Mouse (Mus musculus): ENCODE results near the gene Nxf1. TPM values are rescaled to one million over a fixed set of nuclear protein-coding genes. Genes with fewer than 3 reads are reported as not detected.

Gene Nxf1
- total RNA-seq, 2 experiments from 2014 or later, result 76.5 to 367 TPM

DNA sequence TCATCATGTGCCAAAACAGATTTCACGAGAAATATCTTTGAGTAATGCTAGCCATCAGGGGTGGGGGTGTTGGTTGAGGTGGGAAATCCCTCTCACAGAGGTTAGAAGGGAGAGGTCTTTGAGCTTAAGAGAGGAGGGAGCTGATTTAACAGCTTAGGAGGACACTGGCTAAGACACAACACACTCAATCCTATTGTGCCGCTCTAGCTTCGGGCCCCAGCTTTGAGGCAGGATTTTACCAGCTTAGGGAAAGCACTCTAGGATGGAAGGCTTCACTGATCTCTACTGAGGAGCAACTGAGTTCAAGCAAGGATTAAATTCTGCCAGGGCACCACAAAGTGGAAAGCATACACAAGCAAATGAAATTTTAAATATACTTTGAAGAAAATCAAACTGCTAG, 60.1 kb downstream of the Nxf1 start:
- no peak for ATAC-seq (replicated peaks; ENCODE audit: poor library complexity)

DNA sequence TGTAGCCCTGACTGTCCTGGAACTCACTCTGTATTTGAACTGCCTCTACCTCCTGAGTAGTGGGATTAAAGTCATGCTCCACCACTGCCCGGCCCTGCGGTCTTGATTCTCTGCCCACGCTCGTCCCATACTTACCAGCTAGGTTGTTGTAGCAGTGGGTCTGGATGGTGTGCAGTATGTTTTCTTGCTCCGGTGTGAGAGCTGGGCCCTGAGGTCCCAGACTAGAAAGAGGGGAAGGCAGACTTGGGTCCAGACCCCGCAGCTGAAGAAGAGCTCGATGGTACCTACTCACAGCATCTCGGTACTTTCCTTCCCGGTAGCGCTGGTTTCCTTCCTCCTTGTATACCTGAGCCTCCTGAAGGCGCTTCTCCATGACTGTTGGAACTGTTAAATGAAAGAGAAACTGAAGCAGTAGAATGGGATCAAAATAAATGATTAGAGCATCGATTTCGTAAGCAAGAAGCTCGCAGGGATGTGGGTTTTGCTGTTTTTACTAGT, 61.5 kb downstream of the Nxf1 start:
- ATAC-seq (replicated peaks; ENCODE audit: poor library complexity), result no peak

DNA sequence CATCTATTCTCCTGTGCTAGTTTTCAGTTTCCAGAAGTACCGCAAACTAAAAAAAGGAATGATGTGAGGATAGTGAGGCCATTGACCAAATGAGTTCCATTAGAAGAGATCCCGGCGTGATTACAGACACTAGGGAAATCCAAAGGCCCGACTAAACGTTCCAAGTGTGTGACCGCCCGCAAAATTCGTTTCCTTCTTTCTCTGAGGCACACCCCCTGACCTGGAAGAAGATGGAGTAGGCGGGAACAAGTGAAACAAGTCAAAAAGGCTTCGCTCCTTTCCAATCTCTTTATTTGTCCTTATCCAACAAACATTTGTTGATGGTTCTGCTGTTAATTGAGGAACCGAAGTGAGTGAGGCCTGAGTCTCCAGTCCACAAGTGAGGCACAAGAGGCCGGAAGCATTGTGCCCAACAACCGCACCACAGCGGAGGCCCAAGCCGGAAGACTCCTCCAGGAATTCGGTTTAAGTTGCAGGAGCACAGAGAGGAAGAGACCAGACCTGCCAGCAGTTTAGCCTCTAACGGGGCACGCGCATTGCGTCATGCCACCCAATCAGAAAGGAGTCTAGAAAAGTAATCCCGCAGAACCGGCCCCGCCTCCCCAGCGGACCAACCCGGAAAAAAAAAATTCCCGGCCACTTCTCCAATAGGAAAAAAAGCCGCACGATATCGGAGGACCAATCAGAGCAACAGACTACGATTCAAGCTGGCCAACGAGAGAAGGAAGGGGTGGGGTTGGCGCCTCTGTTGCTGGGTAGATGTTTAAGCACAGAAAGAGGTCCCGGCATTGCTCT, 62.1 kb downstream of the Nxf1 start, which contains the start of gene Ttc9c:
Gene Ttc9c (minus strand): TSS at position 533 of the 795 bp plus-strand sequence.
- peak; percentile 75 for ATAC-seq (replicated peaks; ENCODE audit: poor library complexity)

DNA sequence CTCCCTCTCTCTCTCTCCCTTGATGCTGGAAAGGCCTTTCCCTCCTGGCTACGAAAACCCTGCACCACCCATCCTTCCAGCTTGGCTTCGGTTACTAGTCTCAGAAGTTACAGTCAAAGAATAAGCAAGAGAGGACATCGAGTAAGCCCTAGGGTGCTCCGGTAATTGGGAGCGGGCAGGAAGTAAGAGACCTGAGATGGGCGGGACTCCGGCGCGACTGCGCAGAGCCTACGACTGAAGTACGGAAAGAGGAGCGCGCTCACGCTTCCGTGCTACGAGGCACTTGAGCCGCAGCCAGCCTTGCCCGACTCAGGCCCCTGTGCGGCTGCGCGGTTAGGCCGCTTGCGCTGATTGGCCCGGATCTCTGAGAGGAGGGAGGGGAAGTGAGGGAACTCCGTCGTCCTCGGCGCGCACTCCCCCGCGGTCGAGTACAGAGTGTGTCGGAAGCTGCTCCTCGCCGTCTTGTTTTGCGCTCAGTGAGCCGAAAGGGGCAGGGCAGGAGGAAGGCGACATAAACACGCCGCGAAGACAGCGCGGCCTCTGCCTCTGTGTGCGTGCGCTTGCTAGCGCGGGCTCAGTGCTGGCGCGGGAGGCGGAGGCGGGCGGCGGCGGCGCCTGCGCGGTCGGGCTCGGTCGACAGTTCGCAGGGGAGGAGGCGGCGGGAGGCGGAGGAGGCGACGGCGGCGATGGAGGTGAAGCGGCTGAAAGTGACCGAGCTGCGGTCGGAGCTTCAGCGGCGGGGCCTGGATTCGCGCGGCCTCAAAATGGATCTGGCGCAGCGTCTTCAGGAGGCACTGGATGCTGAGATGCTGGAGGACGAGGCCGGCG, 62.9 kb downstream of the Nxf1 start, which contains the start of gene Hnrnpul2:
Gene Hnrnpul2 (plus strand): TSS at position 415 of the 828 bp plus-strand sequence.
- peak; percentile 81 for ATAC-seq (replicated peaks; ENCODE audit: poor library complexity)

Other genes with a start within 250 kb of the Nxf1 start
Only the 30 nearest of the 33 such genes appear.
- gene Slc22a8, start 165.8 kb upstream of the Nxf1 start, total RNA-seq (2015), result not detected in 2 replicates
- not detected in 2 replicates for gene Slc22a8, start 165.8 kb upstream of the Nxf1 start, total RNA-seq (2017)
- not detected in 2 replicates for gene Slc22a6, start 139.0 kb upstream of the Nxf1 start, total RNA-seq (2015)
- gene Slc22a6, start 139.0 kb upstream of the Nxf1 start, total RNA-seq (2017), result not detected in 2 replicates
- 0.02 TPM in 1 of 2 replicates, not detected in the other for gene Chrm1, start 93.3 kb upstream of the Nxf1 start, total RNA-seq (2015)
- not detected in 2 replicates for gene Chrm1, start 93.3 kb upstream of the Nxf1 start, total RNA-seq (2017)
- 69.3 and 73.0 TPM in 2 replicates for gene Slc3a2, start 33.7 kb upstream of the Nxf1 start, total RNA-seq (2015)
- 84.0 and 87.7 TPM in 2 replicates for gene Slc3a2, start 33.7 kb upstream of the Nxf1 start, total RNA-seq (2017)
- 111 and 112 TPM in 2 replicates for gene Wdr74, start 21.2 kb upstream of the Nxf1 start, total RNA-seq (2015)
- gene Wdr74, start 21.2 kb upstream of the Nxf1 start, total RNA-seq (2017), result 102 TPM in 2 replicates
- gene 1700092M07Rik, start 16.4 kb upstream of the Nxf1 start, total RNA-seq (2015), result 1.2 and 4.4 TPM in 2 replicates
- gene 1700092M07Rik, start 16.4 kb upstream of the Nxf1 start, total RNA-seq (2017), result not detected in 2 replicates
- gene Stx5a, start 15.7 kb upstream of the Nxf1 start, total RNA-seq (2015), result 32.5 and 45.3 TPM in 2 replicates
- gene Stx5a, start 15.7 kb upstream of the Nxf1 start, total RNA-seq (2017), result 54.1 and 54.8 TPM in 2 replicates
- 64.4 and 69.2 TPM in 2 replicates for gene Tmem223, start 13.9 kb downstream of the Nxf1 start, total RNA-seq (2015)
- gene Tmem223, start 13.9 kb downstream of the Nxf1 start, total RNA-seq (2017), result 36.2 and 37.0 TPM in 2 replicates
- 109 and 124 TPM in 2 replicates for gene Tmem179b, start 17.4 kb downstream of the Nxf1 start, total RNA-seq (2015)
- gene Tmem179b, start 17.4 kb downstream of the Nxf1 start, total RNA-seq (2017), result 73.9 and 87.1 TPM in 2 replicates
- gene Taf6l, start 29.3 kb downstream of the Nxf1 start, total RNA-seq (2015), result 5.8 and 6.4 TPM in 2 replicates
- gene Taf6l, start 29.3 kb downstream of the Nxf1 start, total RNA-seq (2017), result 9.7 and 12.8 TPM in 2 replicates
- gene Polr2g, start 41.5 kb downstream of the Nxf1 start, total RNA-seq (2015), result 142 and 164 TPM in 2 replicates
- gene Polr2g, start 41.5 kb downstream of the Nxf1 start, total RNA-seq (2017), result 68.1 and 83.9 TPM in 2 replicates
- 1.8 and 2.8 TPM in 2 replicates for gene Zbtb3, start 45.5 kb downstream of the Nxf1 start, total RNA-seq (2015)
- gene Zbtb3, start 45.5 kb downstream of the Nxf1 start, total RNA-seq (2017), result 2.1 and 2.4 TPM in 2 replicates
- 29.0 and 31.0 TPM in 2 replicates for gene Ttc9c, start 62.3 kb downstream of the Nxf1 start, total RNA-seq (2015)
- gene Ttc9c, start 62.3 kb downstream of the Nxf1 start, total RNA-seq (2017), result 65.6 and 73.3 TPM in 2 replicates
- gene Hnrnpul2, start 62.9 kb downstream of the Nxf1 start, total RNA-seq (2015), result 56.7 and 59.5 TPM in 2 replicates
- gene Hnrnpul2, start 62.9 kb downstream of the Nxf1 start, total RNA-seq (2017), result 64.7 and 77.8 TPM in 2 replicates
- gene AC129217.1, start 72.7 kb downstream of the Nxf1 start, total RNA-seq (2015), result 0.76 TPM in 1 of 2 replicates, not detected in the other
- gene AC129217.1, start 72.7 kb downstream of the Nxf1 start, total RNA-seq (2017), result not detected in 2 replicates
- 58.3 and 63.4 TPM in 2 replicates for gene Bscl2, start 80.4 kb downstream of the Nxf1 start, total RNA-seq (2015)
- 28.8 and 31.6 TPM in 2 replicates for gene Bscl2, start 80.4 kb downstream of the Nxf1 start, total RNA-seq (2017)
- gene Gng3, start 82.1 kb downstream of the Nxf1 start, total RNA-seq (2015), result 0.07 and 0.22 TPM in 2 replicates
- gene Gng3, start 82.1 kb downstream of the Nxf1 start, total RNA-seq (2017), result not detected in 2 replicates
- not detected in 2 replicates for gene Lrrn4cl, start 93.7 kb downstream of the Nxf1 start, total RNA-seq (2015)
- 0.88 TPM in 1 of 2 replicates, not detected in the other for gene Lrrn4cl, start 93.7 kb downstream of the Nxf1 start, total RNA-seq (2017)
- 60.6 and 77.0 TPM in 2 replicates for gene Ubxn1, start 114.4 kb downstream of the Nxf1 start, total RNA-seq (2015)
- 159 and 168 TPM in 2 replicates for gene Ubxn1, start 114.4 kb downstream of the Nxf1 start, total RNA-seq (2017)
- 44.4 and 46.0 TPM in 2 replicates for gene Uqcc3, start 123.8 kb downstream of the Nxf1 start, total RNA-seq (2015)
- 93.0 and 118 TPM in 2 replicates for gene Uqcc3, start 123.8 kb downstream of the Nxf1 start, total RNA-seq (2017)
- 53.0 and 75.7 TPM in 2 replicates for gene Lbhd1, start 126.7 kb downstream of the Nxf1 start, total RNA-seq (2015)
- gene Lbhd1, start 126.7 kb downstream of the Nxf1 start, total RNA-seq (2017), result 7.5 and 14.3 TPM in 2 replicates
- gene Gm49403, start 126.9 kb downstream of the Nxf1 start, total RNA-seq (2015), result not detected in 2 replicates
- gene Gm49403, start 126.9 kb downstream of the Nxf1 start, total RNA-seq (2017), result not detected in 2 replicates
- 51.4 and 70.0 TPM in 2 replicates for gene 1810009A15Rik, start 131.8 kb downstream of the Nxf1 start, total RNA-seq (2015)
- gene 1810009A15Rik, start 131.8 kb downstream of the Nxf1 start, total RNA-seq (2017), result 74.3 and 91.0 TPM in 2 replicates
- 1.5 and 2.5 TPM in 2 replicates for gene Gm49416, start 131.9 kb downstream of the Nxf1 start, total RNA-seq (2015)
- not detected in 2 replicates for gene Gm49416, start 131.9 kb downstream of the Nxf1 start, total RNA-seq (2017)
- 12.9 and 16.8 TPM in 2 replicates for gene Ints5, start 135.9 kb downstream of the Nxf1 start, total RNA-seq (2015)
- gene Ints5, start 135.9 kb downstream of the Nxf1 start, total RNA-seq (2017), result 14.1 and 17.7 TPM in 2 replicates
- 112 and 118 TPM in 2 replicates for gene Ganab, start 141.0 kb downstream of the Nxf1 start, total RNA-seq (2015)
- gene Ganab, start 141.0 kb downstream of the Nxf1 start, total RNA-seq (2017), result 82.3 and 86.0 TPM in 2 replicates
- 12.7 and 17.2 TPM in 2 replicates for gene B3gat3, start 163.3 kb downstream of the Nxf1 start, total RNA-seq (2015)
- gene B3gat3, start 163.3 kb downstream of the Nxf1 start, total RNA-seq (2017), result 20.5 and 21.6 TPM in 2 replicates
- gene Rom1, start 172.3 kb downstream of the Nxf1 start, total RNA-seq (2015), result 0.59 and 1.5 TPM in 2 replicates
- 0.54 and 0.88 TPM in 2 replicates for gene Rom1, start 172.3 kb downstream of the Nxf1 start, total RNA-seq (2017)
- 12.0 and 14.9 TPM in 2 replicates for gene Eml3, start 172.5 kb downstream of the Nxf1 start, total RNA-seq (2015)
- gene Eml3, start 172.5 kb downstream of the Nxf1 start, total RNA-seq (2017), result 20.1 and 36.0 TPM in 2 replicates
- 57.9 and 63.7 TPM in 2 replicates for gene Mta2, start 184.8 kb downstream of the Nxf1 start, total RNA-seq (2015)
- gene Mta2, start 184.8 kb downstream of the Nxf1 start, total RNA-seq (2017), result 124 and 138 TPM in 2 replicates